Comparison of ENCODE assay signal across 8 mouse cellular contexts in the genomic region with DNA sequence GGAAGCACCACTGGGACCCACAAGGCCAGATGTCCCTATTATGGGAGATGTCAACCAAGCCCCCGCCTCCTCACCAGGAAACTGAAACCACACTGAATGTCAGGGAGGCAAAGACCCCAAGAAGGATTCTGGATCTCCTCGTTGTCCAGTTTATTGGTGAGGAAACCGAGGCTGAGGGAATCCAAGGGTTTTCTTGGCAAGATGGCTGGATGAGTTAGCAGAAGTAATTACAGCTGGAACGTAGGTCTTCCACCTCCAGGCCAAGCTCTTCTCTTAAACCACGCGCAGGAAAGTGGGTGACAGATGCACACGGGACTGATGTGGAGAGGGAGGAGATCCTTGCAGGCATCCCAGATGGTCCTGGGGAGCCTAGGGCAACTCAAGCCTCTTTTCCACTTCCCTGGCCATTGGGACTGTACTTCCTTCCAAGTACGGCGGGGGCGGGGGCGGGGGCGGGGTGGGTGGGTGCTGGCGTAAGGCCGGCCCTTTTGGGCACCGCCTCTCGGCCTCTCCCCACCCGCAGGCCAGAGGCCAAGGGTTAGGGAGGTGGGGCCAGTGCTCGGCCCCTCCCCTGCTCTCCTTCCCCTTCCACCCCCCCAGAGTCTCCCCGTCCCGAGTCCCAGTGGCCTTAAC. TPM values are rescaled to one million over a fixed set of nuclear protein-coding genes. Genes with fewer than 3 reads are reported as not detected.
DNase-seq lines count a peak whose midpoint lies in the region; ATAC-seq and TF ChIP-seq lines count a peak whose summit lies in the region.

No protein-coding gene starts in this region.

- no peak for TF ChIP-seq POLR2A in kidney, adult 2 months (IDR thresholded peaks at IDR 0.05; ENCODE audit: low read depth, low read length)
- TF ChIP-seq POLR2A in small intestine, adult 2 months (IDR thresholded peaks at IDR 0.05; ENCODE audit: low read depth, low read length), result peak; percentile 20; the same call in 1 of the 2 replicates

- H3K4me3 ChIP-seq in kidney, adult 2 months (ENCODE audit: insufficient read depth, low read depth, low read length), result peak overlapping the region; percentile 72
- peak overlapping the region; percentile 78 for H3K4me3 ChIP-seq in forebrain, embryonic 12.5 days (replicated peaks)
- H3K4me3 ChIP-seq in liver, embryonic 12.5 days, result peak overlapping the region; percentile 74
- H3K4me3 ChIP-seq in small intestine, adult 2 months (ENCODE audit: low read depth, low read length), result peak overlapping the region; percentile 80

- no peak for TF ChIP-seq CTCF in kidney, adult 2 months (conservative IDR thresholded peaks at IDR 0.05; ENCODE audit: insufficient read depth, insufficient read length, low read depth, low read length)
- no peak for TF ChIP-seq CTCF in small intestine, adult 2 months (IDR thresholded peaks at IDR 0.05; ENCODE audit: extremely low read depth, insufficient read length, insufficient replicate concordance, low read depth, low read length)

- DNase-seq in kidney, adult 2 months, result no peak
- no peak for DNase-seq in kidney, adult 18-20 months
- DNase-seq in MEL-GATA-1-ER (ENCODE audit: extremely low read depth, low read depth), result peak; percentile 31
- DNase-seq in adrenal gland, postnatal 10 days, result no peak
- no peak for DNase-seq in natural killer cell, adult 2 months (ENCODE audit: low spot score in 2 of 2)

- no peaks in the 10 kb centered on the region for H3K36me3 ChIP-seq in kidney, adult 2 months (ENCODE audit: control insufficient read depth, insufficient read depth, low read length)
- H3K36me3 ChIP-seq in forebrain, embryonic 12.5 days (replicated peaks), result no peaks in the 10 kb centered on the region
- no peaks in the 10 kb centered on the region for H3K36me3 ChIP-seq in liver, embryonic 12.5 days
- no peaks in the 10 kb centered on the region for H3K36me3 ChIP-seq in small intestine, adult 2 months (ENCODE audit: control insufficient read depth, insufficient read depth, low read length)

- H3K27me3 ChIP-seq in kidney, adult 2 months (replicated peaks; ENCODE audit: control insufficient read depth, insufficient read depth, low read length), result no peaks in the 10 kb centered on the region
- H3K27me3 ChIP-seq in forebrain, embryonic 12.5 days, result 0 out of 2 replicates have a peak, but pooled peaks cover 5% of the 10 kb centered on the region
- peaks cover 19% of the 10 kb centered on the region for H3K27me3 ChIP-seq in liver, embryonic 12.5 days (replicated peaks)
- no peaks in the 10 kb centered on the region for H3K27me3 ChIP-seq in small intestine, adult 2 months (ENCODE audit: control insufficient read depth, insufficient read depth, low read length)

- H3K27ac ChIP-seq in kidney, adult 2 months (ENCODE audit: insufficient read depth, low read depth, low read length), result peak overlapping the region; percentile 70
- H3K27ac ChIP-seq in forebrain, embryonic 12.5 days, result no peak overlapping the region
- H3K27ac ChIP-seq in liver, embryonic 12.5 days, result no peak overlapping the region
- H3K27ac ChIP-seq in small intestine, adult 2 months (ENCODE audit: insufficient read depth, low read depth, low read length), result peak overlapping the region; percentile 70

- no peaks in the 10 kb centered on the region for H3K9me3 ChIP-seq in forebrain, embryonic 12.5 days
- no peaks in the 10 kb centered on the region for H3K9me3 ChIP-seq in liver, embryonic 12.5 days (replicated peaks)

- no peak; the same call in 1 of the 2 replicates for ATAC-seq in forebrain, embryonic 12.5 days (ENCODE audit: low FRiP score)
- ATAC-seq in liver, embryonic 12.5 days, result peak; percentile 89

- H3K4me1 ChIP-seq in kidney, adult 2 months (ENCODE audit: control insufficient read depth, insufficient read depth, low read length), result peaks cover 18% of the 10 kb centered on the region
- peaks cover 40% of the 10 kb centered on the region for H3K4me1 ChIP-seq in forebrain, embryonic 12.5 days
- peaks cover 55% of the 10 kb centered on the region for H3K4me1 ChIP-seq in liver, embryonic 12.5 days
- peaks cover 24% of the 10 kb centered on the region; the same call in 1 of the 2 replicates for H3K4me1 ChIP-seq in small intestine, adult 2 months (ENCODE audit: control insufficient read depth, insufficient read depth, insufficient read length, low read length)

- peak overlapping the region; percentile 95 for H3K4me2 ChIP-seq in forebrain, embryonic 12.5 days
- H3K4me2 ChIP-seq in liver, embryonic 12.5 days, result peak overlapping the region; percentile 98

- H3K9ac ChIP-seq in forebrain, embryonic 12.5 days, result peak overlapping the region; percentile 88
- peak overlapping the region; percentile 72 for H3K9ac ChIP-seq in liver, embryonic 12.5 days

- WGBS in kidney, adult 2 months, result 13% methylated on average over 16 of the region's 20 CpGs
- WGBS in forebrain, embryonic 12.5 days, result 14% methylated on average over 20 of the region's 20 CpGs
- 7% methylated on average over 20 of the region's 20 CpGs for WGBS in liver, embryonic 12.5 days (ENCODE audit: insufficient replicate concordance)
- WGBS in small intestine, adult 2 months, result 8% methylated on average over 19 of the region's 20 CpGs

RNA-seq across cellular contexts. Expression of gene Hpcal1, which starts 0.6 kb away (rescaled TPM):
- 128 and 144 TPM in 2 replicates for polyA plus RNA-seq in kidney, adult 2 months (2012; rRNA removed)
- polyA plus RNA-seq in forebrain, embryonic 12.5 days (2016; fragmentation: Nextera tagmentation; extraction: Ambion mirVana), result 36.6 and 41.3 TPM in 2 replicates
- 17.6 and 18.6 TPM in 2 replicates for polyA plus RNA-seq in liver, embryonic 12.5 days (2016; fragmentation: Nextera tagmentation; extraction: Ambion mirVana)
- 35.9 and 63.4 TPM in 2 replicates for polyA plus RNA-seq in small intestine, adult 2 months (2012; rRNA removed)
- total RNA-seq in adrenal gland, postnatal 10 days (2021), result 10 to 100 TPM; 25.4 to 26.2 TPM

Comparison
In these comparisons a context has a peak if more than half of its experiments do, and no peak if none do; other contexts are left out.
1. H3K27ac ChIP-seq: peak in kidney, adult 2 months (single experiment) and small intestine, adult 2 months (single experiment); none in forebrain, embryonic 12.5 days (single experiment) and liver, embryonic 12.5 days (single experiment).
2. Peak in every context shown above with its lines, with median percentiles within 50 percentile points of each other: H3K4me3 ChIP-seq.